Mouse (Mus musculus): ENCODE measurements around the gene Llgl1.

GRCm38 (mm10) chr11:60706696-60707480, 7.4 kb downstream of the Llgl1 start:
- no peak for TF ChIP-seq GATA1 (IDR thresholded peaks at IDR 0.05; ENCODE audit: borderline replicate concordance, low read length)
- TF ChIP-seq FLI1 (IDR thresholded peaks at IDR 0.05; ENCODE audit: low read length), result no peak

All from megakaryocyte, embryonic 14.5 days (primary cell).